Mouse (Mus musculus): ENCODE data around the gene Samd14. TPM values are rescaled to one million over a fixed set of nuclear protein-coding genes. Genes with fewer than 3 reads are reported as not detected.

Gene Samd14
- polyA plus RNA-seq, 1 experiment from 2014 or later: 15.0 TPM

DNA sequence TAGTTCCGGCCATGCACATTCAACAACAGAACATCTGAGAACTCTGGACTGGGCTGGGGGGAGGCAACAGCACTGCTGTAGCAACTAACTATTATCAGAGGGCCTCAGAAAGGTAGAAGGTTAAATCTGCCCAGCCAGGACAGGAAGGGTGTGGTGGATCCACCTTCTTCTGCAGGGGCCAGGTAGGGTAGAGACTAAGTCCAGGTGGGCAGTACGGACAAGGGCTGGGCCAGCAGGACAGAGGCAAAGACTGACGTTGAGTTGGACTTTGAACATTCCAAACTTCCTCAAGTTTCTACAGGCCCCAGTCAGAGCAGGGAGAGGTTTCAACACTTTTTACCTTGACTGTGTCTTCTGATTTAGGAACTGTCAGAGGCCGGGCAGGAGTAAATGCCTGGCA, 65.0 kb downstream of the Samd14 start:
- peak; percentile 71 for ATAC-seq
- Histone ChIP-seq H3K4me1 (replicated peaks) (peaks cover 75% of the 10 kb centered on the region), H3K27me3 (replicated peaks) (no peaks in the 10 kb centered on the region), H3K9me3 (no peaks in the 10 kb centered on the region), H3K27ac (peak overlapping the region; percentile 92), H3K4me2 (replicated peaks) (peak overlapping the region; percentile 90), H3K4me3 (replicated peaks) (peak overlapping the region; percentile 69), H3K9ac (peak overlapping the region; percentile 75; the same call in 1 of the 2 replicates), H3K36me3 (no peaks in the 10 kb centered on the region)
- WGBS: 28% methylated on average over 4 of the region's 4 CpGs

DNA sequence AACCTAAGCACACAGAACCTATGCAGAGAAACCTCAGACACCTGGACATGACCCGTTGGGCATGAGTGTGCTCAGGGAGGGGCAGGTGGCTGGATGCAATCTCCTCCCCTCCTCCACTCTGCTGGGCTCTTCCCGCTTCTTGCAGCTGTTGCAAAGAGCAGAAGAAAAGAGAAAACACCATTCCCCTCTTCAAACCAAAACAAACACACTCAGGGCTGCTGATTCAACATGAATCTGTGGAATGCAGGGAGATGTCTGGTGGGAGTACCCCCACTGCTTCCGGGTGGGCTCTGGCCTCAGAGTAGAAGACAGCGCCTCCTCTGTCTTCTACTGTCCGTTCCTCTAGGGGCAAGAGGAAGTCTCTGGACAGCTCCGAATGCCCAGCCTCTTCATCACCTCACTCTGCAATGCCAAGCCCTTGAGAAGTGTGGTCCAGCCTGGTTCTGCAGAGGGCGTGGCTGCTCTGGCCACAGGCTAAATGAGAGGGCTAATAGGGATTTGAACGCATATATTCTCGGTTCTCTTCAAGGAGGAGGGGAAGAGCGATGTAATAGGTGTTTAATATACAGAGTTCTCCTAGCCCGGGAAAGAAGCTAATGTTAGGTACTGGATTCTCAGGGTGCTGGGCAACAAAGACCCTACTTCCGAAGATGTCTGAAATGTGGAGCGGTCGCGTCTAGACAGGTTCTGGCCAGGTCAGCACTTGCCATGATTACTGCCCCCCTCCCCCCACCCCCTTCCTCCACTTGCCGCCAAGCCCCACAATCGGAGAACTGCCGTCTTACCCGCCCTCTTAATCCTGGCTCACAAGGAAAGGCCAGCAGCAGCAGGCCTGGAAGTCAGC, 65.7 kb downstream of the Samd14 start:
- H3K4me1 ChIP-seq (replicated peaks): peaks cover 68% of the 10 kb centered on the region
- WGBS: 2% methylated on average over 19 of the region's 19 CpGs
- H3K9me3 ChIP-seq: no peaks in the 10 kb centered on the region
- H3K4me2 ChIP-seq (replicated peaks): peak overlapping the region; percentile 90
- H3K36me3 ChIP-seq: no peaks in the 10 kb centered on the region
- peak; percentile 16 for ATAC-seq
- H3K27ac ChIP-seq: peak overlapping the region; percentile 92
- H3K27me3 ChIP-seq (replicated peaks): no peaks in the 10 kb centered on the region
- peak overlapping the region; percentile 75 for H3K9ac ChIP-seq
- peak overlapping the region; percentile 69 for H3K4me3 ChIP-seq (replicated peaks)

Other genes starting within 250 kb of the Samd14 start
- 0.06 TPM in 1 of 2 replicates, not detected in the other for gene Tmem92, start 227.2 kb upstream of the Samd14 start, polyA plus RNA-seq (2015; fragmentation: Nextera tagmentation; extraction: Ambion mirVana)
- 984 and 1,087 TPM in 2 replicates for gene Col1a1, start 73.7 kb upstream of the Samd14 start, polyA plus RNA-seq (2015; fragmentation: Nextera tagmentation; extraction: Ambion mirVana)
- not detected in 2 replicates for gene Hils1, start 42.3 kb upstream of the Samd14 start, polyA plus RNA-seq (2015; fragmentation: Nextera tagmentation; extraction: Ambion mirVana)
- 0.19 TPM in 1 of 2 replicates, not detected in the other for gene Sgca, start 33.6 kb upstream of the Samd14 start, polyA plus RNA-seq (2015; fragmentation: Nextera tagmentation; extraction: Ambion mirVana)
- gene Ppp1r9b, start 18.8 kb upstream of the Samd14 start, polyA plus RNA-seq (2015; fragmentation: Nextera tagmentation; extraction: Ambion mirVana): 6.8 and 8.1 TPM in 2 replicates
- gene Pdk2, start 31.5 kb downstream of the Samd14 start, polyA plus RNA-seq (2015; fragmentation: Nextera tagmentation; extraction: Ambion mirVana): 30.8 and 31.2 TPM in 2 replicates
- gene Itga3, start 66.9 kb downstream of the Samd14 start, polyA plus RNA-seq (2015; fragmentation: Nextera tagmentation; extraction: Ambion mirVana): 32.8 and 35.6 TPM in 2 replicates
- 0.60 and 0.88 TPM in 2 replicates for gene Dlx3, start 110.2 kb downstream of the Samd14 start, polyA plus RNA-seq (2015; fragmentation: Nextera tagmentation; extraction: Ambion mirVana)
- gene Dlx4, start 136.4 kb downstream of the Samd14 start, polyA plus RNA-seq (2015; fragmentation: Nextera tagmentation; extraction: Ambion mirVana): 0.10 and 0.16 TPM in 2 replicates